Mouse (Mus musculus): ENCODE data around the gene Dffb.

- TF ChIP-seq CTCF (IDR thresholded peaks at IDR 0.05; ENCODE audit: low read depth): no peak
- TF ChIP-seq EP300 (IDR thresholded peaks at IDR 0.05; ENCODE audit: low read depth): no peak
Measured at GRCm38 (mm10) chr4:153993505-153993904, 18.6 kb upstream of the Dffb start.

All from liver, embryonic 14.5 days (tissue).